Mouse (Mus musculus): Measurements from ENCODE around the gene Defa25.
"Not testable (repeated sequence)": the region's sequence is repeated elsewhere in the genome, so short reads cannot be mapped to it uniquely, and the experiment has no call there.

Defa25 gene

GRCm38 (mm10) chr8:21084142-21084541 lies at the start of gene Defa25:
Gene Defa25, plus strand, starts transcription at chr8:21084442.
- in situ Hi-C loops (cut with MboI, MseI): not testable (repeated sequence)

- in situ Hi-C loops (cut with MboI, MseI): not testable (repeated sequence)
These were observed 29.5 kb upstream of the Defa25 start, which contains the start of gene Defa23 for GRCm38 (mm10) chr8:21054747-21055146. Gene Defa23, plus strand, starts transcription at chr8:21055047.

GRCm38 (mm10) chr8:21064738-21065137 lies 19.5 kb upstream of the Defa25 start, which contains the start of gene Defa35:
Gene Defa35, plus strand, starts transcription at chr8:21065038.
- in situ Hi-C loops (cut with MboI, MseI): not testable (repeated sequence)

- in situ Hi-C loops (cut with MboI, MseI): no loop called here
These were observed 8.9 kb downstream of the Defa25 start for GRCm38 (mm10) chr8:21093106-21093505.

GRCm38 (mm10) chr8:21095950-21096349 lies 11.7 kb downstream of the Defa25 start, which contains the start of gene Gm14851:
Gene Gm14851, minus strand, starts transcription at chr8:21096050.
- in situ Hi-C loops (cut with MboI, MseI): not testable (repeated sequence)

GRCm38 (mm10) chr8:21134342-21134741 lies 50.1 kb downstream of the Defa25 start, which contains the start of gene Defa30:
Gene Defa30, plus strand, starts transcription at chr8:21134642.
- in situ Hi-C loops (cut with MboI, MseI): not testable (repeated sequence)

Data from T-helper 2 cell (primary cell).